Mouse (Mus musculus) CH12.LX (cell line): ENCODE measurements around the gene Fam198a. TPM values are rescaled to one million over a fixed set of nuclear protein-coding genes. Genes with fewer than 3 reads are reported as not detected.
A peak's percentile ranks its signal among the peaks of the same experiment; 100 is the strongest.

ENCODE experiments used
- DNase-seq: peaks from one replicate; pipeline ENCODE4 v3.0.0-alpha.2; 2013; ENCODE audit errors: extremely low read depth
- H3K27ac ChIP-seq: 2 replicates; pipeline ENCODE4 v1.5.1; 2012; ENCODE audit warnings: low read depth, mild to moderate bottlenecking, control low read depth, moderate library complexity; ENCODE audit not compliant: insufficient read depth
- H3K27me3 ChIP-seq: replicated peaks from 2 replicates; pipeline ENCODE3; 2012; ENCODE audit warnings: inconsistent platforms
- H3K36me3 ChIP-seq, 2 experiments: replicated peaks in 1 of 2; 2 replicates each; pipeline versions ENCODE3 to v1.6.1; 2012; ENCODE audit warnings: inconsistent platforms in 1 of 2, low read length in 1 of 2, mild to moderate bottlenecking in 1 of 2, mixed read lengths in 1 of 2, moderate library complexity in 1 of 2; ENCODE audit not compliant: control insufficient read depth in 1 of 2, insufficient read depth in 1 of 2
- H3K4me1 ChIP-seq, 2 experiments: 2 replicates each; pipeline ENCODE4 v1.6.1; 2012; ENCODE audit warnings: inconsistent platforms in 1 of 2, moderate library complexity in 1 of 2; ENCODE audit not compliant: insufficient read depth in 2 of 2, control insufficient read depth in 1 of 2
- H3K4me2 ChIP-seq: 2 replicates; pipeline ENCODE4 v1.6.1; 2012; ENCODE audit warnings: low read depth, mild to moderate bottlenecking, control low read depth; ENCODE audit not compliant: poor library complexity, insufficient read depth, severe bottlenecking
- H3K4me3 ChIP-seq, 3 experiments: fragments of 150-350 bp in 1 of 3; sonication (generic) in 1 of 3; replicated peaks in 1 of 3; 2 replicates each; pipeline versions ENCODE3 to v1.5.1; 2011 to 2012; ENCODE audit warnings: low read depth in 2 of 3, low read length in 2 of 3, mild to moderate bottlenecking in 2 of 3, moderate library complexity in 2 of 3, control low read depth in 1 of 3, improper control_type of control experiment in 1 of 3, inconsistent platforms in 1 of 3, mixed read lengths in 1 of 3; ENCODE audit not compliant: poor library complexity in 1 of 3
- H3K79me2 ChIP-seq: replicated peaks from 2 replicates; pipeline ENCODE4 v1.6.1; 2012; ENCODE audit warnings: mild to moderate bottlenecking, moderate library complexity; ENCODE audit not compliant: control insufficient read depth, poor library complexity, insufficient read depth, severe bottlenecking; ENCODE audit errors: extremely low read depth
- H3K9ac ChIP-seq: 2 replicates; pipeline ENCODE4 v1.6.1; 2012; ENCODE audit warnings: low read depth, mild to moderate bottlenecking, control low read depth, moderate library complexity; ENCODE audit not compliant: insufficient read depth
- H3K9me3 ChIP-seq: replicated peaks from 2 replicates; pipeline ENCODE3; 2012; ENCODE audit warnings: low read length, inconsistent platforms, mixed read lengths
- BHLHE40 ChIP-seq: IDR thresholded peaks from 2 replicates; pipeline ENCODE4 v1.6.1; 2011; ENCODE audit warnings: mild to moderate bottlenecking, low read depth, low read length, improper control_type of control experiment
- CTCF ChIP-seq, 2 experiments: IDR thresholded peaks in 1 of 2; conservative IDR thresholded peaks in 1 of 2; 2 replicates each; pipeline ENCODE4 v1.5.1; 2011 to 2012; ENCODE audit warnings: low read depth in 2 of 2, low read length in 2 of 2, improper control_type of control experiment in 1 of 2, inconsistent platforms in 1 of 2, mild to moderate bottlenecking in 1 of 2, moderate library complexity in 1 of 2
- ETS1 ChIP-seq: conservative IDR thresholded peaks from 2 replicates; pipeline ENCODE4 v1.6.1; 2012; ENCODE audit warnings: low read depth, mild to moderate bottlenecking, inconsistent platforms, low read length, improper control_type of control experiment, moderate library complexity
- GABPA ChIP-seq: IDR thresholded peaks from 2 replicates; pipeline ENCODE4 v1.6.1; 2012; ENCODE audit warnings: low read depth, low read length, improper control_type of control experiment, inconsistent platforms; ENCODE audit not compliant: insufficient replicate concordance
- HCFC1 ChIP-seq: IDR thresholded peaks from 2 replicates; pipeline ENCODE4 v1.6.1; 2012; ENCODE audit warnings: low read depth, mild to moderate bottlenecking, inconsistent platforms, low read length, improper control_type of control experiment
- JUN ChIP-seq: IDR thresholded peaks from 2 replicates; pipeline ENCODE4 v1.6.1; 2011; ENCODE audit warnings: low read depth, mild to moderate bottlenecking, low read length, improper control_type of control experiment, moderate library complexity; ENCODE audit not compliant: insufficient read depth
- JUND ChIP-seq: conservative IDR thresholded peaks from 2 replicates; pipeline ENCODE4 v1.6.1; 2011; ENCODE audit warnings: low read depth, low read length, improper control_type of control experiment
- KAT2A ChIP-seq: IDR thresholded peaks from 2 replicates; pipeline ENCODE4 v1.6.1; 2012; ENCODE audit warnings: low read length, improper control_type of control experiment, inconsistent platforms; ENCODE audit not compliant: insufficient replicate concordance
- MAX ChIP-seq: IDR thresholded peaks from 2 replicates; pipeline ENCODE4 v1.6.1; 2011; ENCODE audit warnings: low read length, improper control_type of control experiment
- MEF2A ChIP-seq: IDR thresholded peaks from 2 replicates; pipeline ENCODE4 v1.6.1; 2014; ENCODE audit warnings: low read depth, mild to moderate bottlenecking, inconsistent platforms, low read length, improper control_type of control experiment, borderline replicate concordance
- NELFE ChIP-seq: IDR thresholded peaks from 2 replicates; pipeline ENCODE4 v1.6.1; 2011; ENCODE audit warnings: low read depth, low read length, improper control_type of control experiment
- NRF1 ChIP-seq: IDR thresholded peaks from 2 replicates; pipeline ENCODE4 v1.6.1; 2014; ENCODE audit warnings: low read depth, mild to moderate bottlenecking, inconsistent platforms, low read length, improper control_type of control experiment, moderate library complexity
- POLR2A ChIP-seq: IDR thresholded peaks from 2 replicates; pipeline ENCODE4 v1.6.1; 2011; ENCODE audit warnings: low read depth, mild to moderate bottlenecking, improper control_type of control experiment, low read length
- POLR2AphosphoS2 ChIP-seq: IDR thresholded peaks from 2 replicates; pipeline ENCODE4 v1.6.1; 2011; ENCODE audit warnings: low read depth, low read length, improper control_type of control experiment
- RAD21 ChIP-seq: IDR thresholded peaks from 2 replicates; pipeline ENCODE4 v1.6.1; 2011; ENCODE audit warnings: low read depth, mild to moderate bottlenecking, low read length, improper control_type of control experiment, moderate library complexity
- RCOR1 ChIP-seq: conservative IDR thresholded peaks from 2 replicates; pipeline ENCODE4 v1.6.1; 2012; ENCODE audit warnings: low read depth, mild to moderate bottlenecking, inconsistent platforms, low read length, improper control_type of control experiment
- SMC3 ChIP-seq: IDR thresholded peaks from 2 replicates; pipeline ENCODE4 v1.6.1; 2011; ENCODE audit warnings: low read depth, low read length, improper control_type of control experiment
- TBP ChIP-seq: conservative IDR thresholded peaks from 2 replicates; pipeline ENCODE4 v1.6.1; 2011; ENCODE audit warnings: low read depth, low read length, improper control_type of control experiment
- TCF12 ChIP-seq: IDR thresholded peaks from 2 replicates; pipeline ENCODE4 v1.6.1; 2014; ENCODE audit warnings: low read depth, mild to moderate bottlenecking, inconsistent platforms, low read length, improper control_type of control experiment
- USF1 ChIP-seq: IDR thresholded peaks from 2 replicates; pipeline ENCODE4 v1.6.1; 2014; ENCODE audit warnings: low read depth, mild to moderate bottlenecking, inconsistent platforms, low read length, improper control_type of control experiment
- USF2 ChIP-seq: conservative IDR thresholded peaks from 2 replicates; pipeline ENCODE4 v1.6.1; 2011; ENCODE audit warnings: low read depth, low read length, improper control_type of control experiment
- ZC3H11A ChIP-seq: IDR thresholded peaks from 2 replicates; pipeline ENCODE4 v1.6.1; 2012; ENCODE audit warnings: low read depth, mild to moderate bottlenecking, inconsistent platforms, low read length, improper control_type of control experiment
- ZKSCAN1 ChIP-seq: IDR thresholded peaks from 2 replicates; pipeline ENCODE4 v1.6.1; 2012; ENCODE audit warnings: low read depth, inconsistent platforms, low read length, improper control_type of control experiment, borderline replicate concordance
- ZNF384 ChIP-seq: IDR thresholded peaks from 2 replicates; pipeline ENCODE4 v1.6.1; 2012; ENCODE audit warnings: low read depth, low read length, improper control_type of control experiment, inconsistent platforms
- dilution Hi-C: fragments of 300-500 bp; cut with MboI; formaldehyde crosslinking; loops from 2 replicates; pipeline ENCODE4 v1.14.3; 2020; ENCODE audit warnings: low sequenced_read_pairs; ENCODE audit not compliant: extremely low pct_unique_long_range_greater_than_20kb, extremely low pct_ligation_motif_present
- in situ Hi-C: fragments of 300-500 bp; cut with MboI; formaldehyde crosslinking; loops from 3 replicates; pipeline ENCODE4 v1.14.3; 2019; ENCODE audit warnings: low sequenced_read_pairs, low pct_ligation_motif_present, low pct_unique_long_range_greater_than_20kb, mixed read lengths
- polyA plus RNA-seq: library from polyadenylated mRNA; unstranded; fragments of >175 nt; gene quantifications from 2 replicates; pipeline ENCODE4 v1.2.1, GENCODE M21; 2012; ENCODE audit warnings: low read depth; ENCODE audit not compliant: insufficient read length
- total RNA-seq, 2 experiments: library from RNA; depleted of rRNA; stranded (reverse); fragments of 300-350 nt in 1 of 2; fragments of >200 nt in 1 of 2; gene quantifications; 2 replicates each; pipeline ENCODE4 v1.2.3; 2012 to 2014

Gene Fam198a
- total and polyA plus RNA-seq, 3 experiments = 0.40 to 0.93 (median 0.59) TPM

- no peak for TF ChIP-seq ZC3H11A
- no peak; the same call in 1 of the 2 replicates for TF ChIP-seq RAD21
- no peak for TF ChIP-seq RCOR1
- no peak for TF ChIP-seq SMC3
- peak in 1 of 2 experiments; percentile 22; a peak in 1 of 4 replicates for TF ChIP-seq CTCF (conservative IDR thresholded peaks at IDR 0.05 in 1 of 2, IDR thresholded peaks at IDR 0.05 in 1 of 2; ENCODE audit: low read depth in 2 of 2, low read length in 2 of 2)
- TF ChIP-seq JUN = no peak
- no peak for TF ChIP-seq ZKSCAN1
- TF ChIP-seq ZNF384 = no peak
- no peak for TF ChIP-seq HCFC1
- TF ChIP-seq POLR2A = no peak
- no peak for TF ChIP-seq NRF1
- no peak for TF ChIP-seq MEF2A
- no peak for TF ChIP-seq JUND
- no peak for TF ChIP-seq NELFE
- no peak for TF ChIP-seq ETS1
- TF ChIP-seq GABPA = no peak
- TF ChIP-seq USF1 = peak; percentile 46
- TF ChIP-seq POLR2AphosphoS2 = no peak
- TF ChIP-seq TBP = no peak
- no peak for TF ChIP-seq KAT2A
- peak; percentile 64; the same call in 1 of the 2 replicates for TF ChIP-seq MAX
- H3K4me1 ChIP-seq = peaks cover 14 to 42% of the 10 kb centered on the region in 2 experiments
- H3K4me3 ChIP-seq = no peak overlapping the region
- H3K27ac ChIP-seq = no peak overlapping the region
- peaks cover 10% of the 10 kb centered on the region for H3K27me3 ChIP-seq
- no peaks in the 10 kb centered on the region for H3K79me2 ChIP-seq
- no peak for DNase-seq
- dilution Hi-C loops (no loop called here), in situ Hi-C loops (loop anchor here (5.0 to 25.0 kb wide), 4 partner anchors 34 to 494 kb away; partner anchors contain the start of gene Cck)
- no peaks in the 10 kb centered on the region for H3K36me3 ChIP-seq
- no peaks in the 10 kb centered on the region for H3K9me3 ChIP-seq
- no peak overlapping the region for H3K4me2 ChIP-seq
- no peak overlapping the region for H3K9ac ChIP-seq
Measured at GRCm38 (mm10) chr9:121981466-121982105, 30.8 kb downstream of the Fam198a start.

- in situ Hi-C loops (loop anchor here (5.0 to 25.0 kb wide), 4 partner anchors 35 to 495 kb away; partner anchors contain the start of gene Cck), dilution Hi-C loops (no loop called here)
- peaks cover 14 to 42% of the 10 kb centered on the region in 2 experiments for H3K4me1 ChIP-seq
- H3K27ac ChIP-seq = no peak overlapping the region
- peaks cover 10% of the 10 kb centered on the region for H3K27me3 ChIP-seq
- H3K36me3 ChIP-seq = no peaks in the 10 kb centered on the region
- no peak for DNase-seq
- no peak overlapping the region for H3K4me3 ChIP-seq
- no peak overlapping the region for H3K9ac ChIP-seq
- no peaks in the 10 kb centered on the region for H3K9me3 ChIP-seq
- no peak for TF ChIP-seq RCOR1
- TF ChIP-seq POLR2AphosphoS2 = no peak
- no peak for TF ChIP-seq POLR2A
- no peak for TF ChIP-seq USF2
- TF ChIP-seq BHLHE40 = no peak
- TF ChIP-seq KAT2A = no peak
- no peak for TF ChIP-seq TBP
- no peak for TF ChIP-seq TCF12
- no peaks in the 10 kb centered on the region for H3K79me2 ChIP-seq
- H3K4me2 ChIP-seq = no peak overlapping the region
Measured at GRCm38 (mm10) chr9:121982214-121982613, 31.4 kb downstream of the Fam198a start.
